Comparison of ENCODE assay signal across 17 mouse cellular contexts in genomic region chr8:107380734-107381133, GRCm38 (mm10).
"Had no signal": no experiment of that assay in that cellular context is flagged by ENCODE, and none has a peak within 500 bp of the region (broad histone marks: within the 10 kb centered on the region; RNA-seq: fewer than 3 reads in every experiment).

No protein-coding gene starts in this region.

- H3K4me3 ChIP-seq: liver, embryonic 15.5 days; lung, embryonic 15.5 days; megakaryocyte, embryonic 14.5 days; midbrain, embryonic 12.5 days; neural tube, embryonic 12.5 days; stomach, embryonic 15.5 days had no signal

- H3K9me3 ChIP-seq: liver, embryonic 15.5 days; lung, embryonic 15.5 days; midbrain, embryonic 12.5 days; neural tube, embryonic 12.5 days; stomach, embryonic 15.5 days had no signal

- H3K4me1 ChIP-seq: liver, embryonic 15.5 days; midbrain, embryonic 12.5 days; neural tube, embryonic 12.5 days; stomach, embryonic 15.5 days had no signal

- H3K27ac ChIP-seq: liver, embryonic 15.5 days; lung, embryonic 15.5 days; macrophage; midbrain, embryonic 12.5 days; neural tube, embryonic 12.5 days; stomach, embryonic 15.5 days; stomach, postnatal 0 days had no signal

- DNase-seq: liver, postnatal 0 days; lung, adult 2 months; lung, postnatal 14 days; lung, postnatal 36 days; midbrain, embryonic 14.5 days; right cerebral cortex, postnatal 14 days; thymus, adult 2 months; thymus, postnatal 25 days; thymus, postnatal 4 days had no signal

- H3K27me3 ChIP-seq: liver, embryonic 15.5 days; lung, embryonic 15.5 days; midbrain, embryonic 12.5 days; neural tube, embryonic 12.5 days; stomach, embryonic 15.5 days had no signal
